Mouse (Mus musculus) heart, adult 2 months (tissue): ENCODE measurements around the gene Ms4a8a. TPM values are rescaled to one million over a fixed set of nuclear protein-coding genes. Genes with fewer than 3 reads are reported as not detected.

Experiments used
- DNase-seq, 2 experiments: peaks; one replicate each; pipeline ENCODE4 v3.0.0; 2021
- H3K27ac ChIP-seq: fragments of 200-600 bp; 2 replicates; pipeline ENCODE4 v1.8.1; 2022
- H3K27me3 ChIP-seq: fragments of 200-500 bp; 2 replicates; pipeline ENCODE4 v1.6.1; 2012; ENCODE audit warnings: mild to moderate bottlenecking, low read length, inconsistent platforms, mixed read lengths; ENCODE audit not compliant: control insufficient read depth, insufficient read depth
- H3K36me3 ChIP-seq: fragments of 200-500 bp; 2 replicates; pipeline ENCODE4 v1.6.1; 2012; ENCODE audit warnings: low read length, inconsistent platforms; ENCODE audit not compliant: control insufficient read depth, insufficient read depth
- H3K4me1 ChIP-seq: fragments of 200-500 bp; 2 replicates; pipeline ENCODE4 v1.6.1; 2011; ENCODE audit warnings: low read length; ENCODE audit not compliant: control insufficient read depth, insufficient read depth
- H3K4me3 ChIP-seq: fragments of 200-600 bp; 2 replicates; pipeline ENCODE4 v1.8.1; 2022
- H3K79me2 ChIP-seq: fragments of 200-500 bp; replicated peaks from 2 replicates; pipeline ENCODE4 v1.6.1; 2012; ENCODE audit warnings: mild to moderate bottlenecking, inconsistent platforms, low read length, moderate library complexity, mixed read lengths; ENCODE audit not compliant: control insufficient read depth, insufficient read depth
- H3K9ac ChIP-seq: fragments of 200-500 bp; 2 replicates; pipeline ENCODE4 v1.6.1; 2012; ENCODE audit warnings: low read depth, mild to moderate bottlenecking, control low read depth, inconsistent platforms, low read length, mixed read lengths
- CTCF ChIP-seq: fragments of 200-600 bp; IDR thresholded peaks from 2 replicates; pipeline ENCODE4 v1.8.1; 2022; ENCODE audit warnings: antibody characterized with exemption, mild to moderate bottlenecking, moderate library complexity
- EP300 ChIP-seq: fragments of 200-500 bp; IDR thresholded peaks from 2 replicates; pipeline ENCODE4 v1.6.1; 2011; ENCODE audit warnings: low read depth, low read length, control low read depth; ENCODE audit not compliant: insufficient read depth
- POLR2A ChIP-seq: fragments of 200-500 bp; IDR thresholded peaks from 2 replicates; pipeline ENCODE4 v1.6.1; 2011; ENCODE audit warnings: mild to moderate bottlenecking, low read depth, low read length, control low read depth; ENCODE audit not compliant: insufficient read depth
- WGBS: fragments of 180-500 bp; shearing (Covaris S2); methylation state at CpG from one replicate; pipeline ENCODE4 v1.1.7; 2018; 5-methylcytosine and 5-hydroxymethylcytosine counted together
- intact Hi-C: fragments of 180-260 bp; cut with DNase I; formaldehyde crosslinking; loops from one replicate; pipeline ENCODE4 v1.15.1; 2025
- polyA plus RNA-seq: library from polyadenylated mRNA; depleted of rRNA; stranded (reverse); fragments of >200 nt; gene quantifications from 2 replicates; pipeline ENCODE4 v1.2.3, GENCODE M21; 2012; rRNA removed
- total RNA-seq, 2 experiments: library from RNA; stranded (reverse); gene quantifications; 2 replicates each; pipeline ENCODE4 v1.2.3; 2021

Ms4a8a gene
- total and polyA plus RNA-seq, 3 experiments: 1.7 to 2.4 (median 2.2) TPM

DNA sequence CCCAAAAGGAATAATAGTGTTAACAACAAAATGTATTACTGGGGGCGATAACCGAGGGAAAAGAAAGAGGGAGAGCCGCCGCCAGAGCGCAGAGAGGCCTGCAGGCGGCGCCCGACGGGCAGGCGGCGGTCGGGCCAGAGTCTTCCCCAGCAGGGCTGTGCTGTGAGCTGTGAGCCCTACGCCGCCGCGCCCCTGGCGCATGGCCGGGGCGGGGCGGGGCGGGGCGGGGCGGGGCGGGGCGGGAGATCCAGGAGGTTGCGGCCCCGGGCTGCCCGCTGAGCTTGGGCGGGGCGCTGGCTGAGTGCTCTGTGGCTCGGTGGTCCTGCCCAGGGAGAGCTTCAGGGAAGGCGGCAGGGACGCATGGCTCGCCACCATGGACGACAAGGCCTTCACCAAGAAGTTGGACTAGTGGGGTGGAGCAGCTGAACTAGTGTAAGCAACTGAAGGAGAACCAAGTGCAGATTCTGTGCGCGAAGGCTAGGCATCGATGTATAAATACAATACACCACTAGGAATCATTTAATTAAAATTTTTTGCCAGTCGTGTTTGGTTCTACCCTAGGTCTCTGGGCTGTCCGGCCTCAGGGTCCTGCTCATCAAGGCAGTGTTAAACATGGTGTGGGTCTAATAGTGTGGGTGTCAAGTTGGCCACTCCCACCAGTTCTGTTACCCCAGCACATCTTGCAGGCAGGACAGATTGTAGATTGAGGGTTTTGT lies 35.7 kb downstream of the Ms4a8a start:
- Histone ChIP-seq H3K9ac (peak overlapping the region; percentile 71), H3K27ac (peak overlapping the region; percentile 73), H3K4me3 (peak overlapping the region; percentile 40)

GRCm38 (mm10) chr19:11044671-11044995 lies 36.3 kb downstream of the Ms4a8a start:
- intact Hi-C loops: no loop called here
- 12% methylated on average over 5 of the region's 5 CpGs for WGBS
- H3K9ac ChIP-seq: peak overlapping the region; percentile 14; the same call in 1 of the 2 replicates

More for the DNA sequence above, 35.7 kb downstream of the Ms4a8a start:
- TF ChIP-seq EP300 (no peak), POLR2A (peak; percentile 69; the same call in 1 of the 2 replicates), CTCF (peak; percentile 83)
- peaks cover 9% of the 10 kb centered on the region for H3K4me1 ChIP-seq
- peaks cover 12% of the 10 kb centered on the region for H3K36me3 ChIP-seq
- H3K79me2 ChIP-seq: no peaks in the 10 kb centered on the region
- 11% methylated on average over 33 of the region's 40 CpGs for WGBS
- intact Hi-C loops: loop anchor here (5.0 kb wide), 1 partner anchor 37 kb away; the partner anchor contains the start of gene Ms4a8a
- DNase-seq: peak; percentile 80 to 84
- H3K27me3 ChIP-seq: no peaks in the 10 kb centered on the region

DNA sequence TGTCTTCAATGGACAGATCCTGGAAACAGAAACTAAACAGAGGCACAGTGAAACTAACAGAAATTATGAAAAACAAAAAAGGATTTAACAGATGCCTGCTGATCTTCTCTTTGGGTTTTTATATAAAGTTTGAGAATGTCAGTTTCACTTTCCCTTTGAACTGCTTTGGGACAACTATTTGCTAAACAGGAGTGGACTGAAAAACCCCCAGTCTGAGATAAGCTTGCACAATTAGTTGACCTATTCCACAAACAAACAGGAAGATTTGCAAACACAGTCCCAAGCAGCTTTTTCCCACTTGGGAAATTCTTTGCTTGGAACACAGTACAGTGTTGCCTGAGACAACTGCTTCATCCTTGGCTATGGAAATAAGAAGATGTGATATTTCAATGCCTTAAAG lies 43.3 kb downstream of the Ms4a8a start:
- Histone ChIP-seq H3K9ac (no peak overlapping the region), H3K27ac (no peak overlapping the region), H3K36me3 (no peaks in the 10 kb centered on the region; the same call in 1 of the 2 replicates), H3K27me3 (no peaks in the 10 kb centered on the region), H3K79me2 (no peaks in the 10 kb centered on the region), H3K4me3 (no peak overlapping the region), H3K4me1 (no peaks in the 10 kb centered on the region)
- no peak for DNase-seq
- TF ChIP-seq POLR2A (no peak), CTCF (no peak), EP300 (no peak)
- intact Hi-C loops: no loop called here

More at GRCm38 (mm10) chr19:11044671-11044995, 36.3 kb downstream of the Ms4a8a start:
- H3K4me1 ChIP-seq: peaks cover 9% of the 10 kb centered on the region
- no peak for DNase-seq
- peaks cover 12% of the 10 kb centered on the region for H3K36me3 ChIP-seq
- no peaks in the 10 kb centered on the region for H3K27me3 ChIP-seq
- no peaks in the 10 kb centered on the region for H3K79me2 ChIP-seq
- TF ChIP-seq POLR2A (no peak), EP300 (no peak), CTCF (no peak)
- peak overlapping the region; percentile 32 for H3K4me3 ChIP-seq
- H3K27ac ChIP-seq: peak overlapping the region; percentile 73

DNA sequence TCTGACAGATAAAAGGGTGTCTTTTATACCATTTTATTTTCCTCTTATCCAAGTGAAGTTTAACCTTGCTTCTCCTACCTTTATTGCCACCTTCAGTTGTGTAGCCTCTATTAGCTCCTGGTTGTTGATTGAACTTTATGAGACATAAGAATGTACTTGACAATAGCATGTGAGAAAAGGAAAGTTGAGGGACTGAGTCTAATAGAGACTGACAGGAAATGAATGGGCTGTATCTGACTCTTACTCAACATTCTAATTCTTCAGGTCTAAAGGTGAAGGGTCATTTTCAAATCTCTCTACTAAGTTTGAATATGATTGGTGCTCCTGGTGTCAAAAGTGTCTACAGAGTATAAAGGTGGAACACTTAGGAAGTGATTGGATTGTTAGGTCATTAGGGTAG lies 58.5 kb downstream of the Ms4a8a start:
- DNase-seq: no peak
- Histone ChIP-seq H3K4me1 (peaks cover 2% of the 10 kb centered on the region), H3K36me3 (no peaks in the 10 kb centered on the region), H3K27ac (no peak overlapping the region), H3K4me3 (no peak overlapping the region), H3K79me2 (no peaks in the 10 kb centered on the region), H3K9ac (no peak overlapping the region), H3K27me3 (no peaks in the 10 kb centered on the region)
- intact Hi-C loops: no loop called here
- TF ChIP-seq POLR2A (no peak), CTCF (no peak), EP300 (no peak)

- no peak for TF ChIP-seq CTCF
- TF ChIP-seq POLR2A: no peak
- TF ChIP-seq EP300: no peak
- no peaks in the 10 kb centered on the region for H3K36me3 ChIP-seq
- peaks cover 2% of the 10 kb centered on the region for H3K4me1 ChIP-seq
- no peak within 1 kb of the TSS; the same call in 1 of the 2 replicates for H3K27ac ChIP-seq
- DNase-seq: no peak
- intact Hi-C loops: no loop called here
- no peaks in the 10 kb centered on the region for H3K27me3 ChIP-seq
- H3K79me2 ChIP-seq: no peaks in the 10 kb centered on the region
- no peak within 1 kb of the TSS for H3K4me3 ChIP-seq
- no peak within 1 kb of the TSS for H3K9ac ChIP-seq
- 78% methylated on average over 3 of the region's 3 CpGs for WGBS
Measured at GRCm38 (mm10) chr19:11017891-11018290, 63.0 kb downstream of the Ms4a8a start, which contains the start of gene Ms4a18. Gene Ms4a18 (minus strand): TSS chr19:11018031.

Other genes with a start within 250 kb of the Ms4a8a start
- 1 to 10 TPM; 2.1 to 2.3 TPM for gene Slc15a3, start 241.4 kb downstream of the Ms4a8a start, total RNA-seq
- 3.9 and 4.9 TPM in 2 replicates for gene Slc15a3, start 241.4 kb downstream of the Ms4a8a start, polyA plus RNA-seq
- 10 to 100 TPM; 10.7 to 12.0 TPM for gene Tmem132a, start 211.2 kb downstream of the Ms4a8a start, total RNA-seq
- gene Tmem132a, start 211.2 kb downstream of the Ms4a8a start, polyA plus RNA-seq: 11.1 and 11.5 TPM in 2 replicates
- 100 to 1,000 TPM; 101 to 109 TPM for gene Tmem109, start 199.1 kb downstream of the Ms4a8a start, total RNA-seq
- gene Tmem109, start 199.1 kb downstream of the Ms4a8a start, polyA plus RNA-seq: 160 and 196 TPM in 2 replicates
- gene Prpf19, start 185.9 kb downstream of the Ms4a8a start, total RNA-seq: 100 to 1,000 TPM; 216 to 243 TPM
- 432 and 512 TPM in 2 replicates for gene Prpf19, start 185.9 kb downstream of the Ms4a8a start, polyA plus RNA-seq
- gene Zp1, start 160.5 kb downstream of the Ms4a8a start, total RNA-seq: not detected
- not detected in 2 replicates for gene Zp1, start 160.5 kb downstream of the Ms4a8a start, polyA plus RNA-seq
- gene Ptgdr2, start 143.9 kb downstream of the Ms4a8a start, total RNA-seq: not detected
- 0.09 and 0.10 TPM in 2 replicates for gene Ptgdr2, start 143.9 kb downstream of the Ms4a8a start, polyA plus RNA-seq
- gene Ccdc86, start 131.8 kb downstream of the Ms4a8a start, total RNA-seq: 1 to 10 TPM; 6.9 to 7.1 TPM
- 3.0 and 3.1 TPM in 2 replicates for gene Ccdc86, start 131.8 kb downstream of the Ms4a8a start, polyA plus RNA-seq
- not detected for gene Ms4a10, start 106.4 kb downstream of the Ms4a8a start, total RNA-seq
- gene Ms4a10, start 106.4 kb downstream of the Ms4a8a start, polyA plus RNA-seq: not detected in 2 replicates
- gene Ms4a15, start 87.9 kb downstream of the Ms4a8a start, total RNA-seq: not detected
- not detected in 2 replicates for gene Ms4a15, start 87.9 kb downstream of the Ms4a8a start, polyA plus RNA-seq
- not detected for gene Ms4a18, start 63.1 kb downstream of the Ms4a8a start, total RNA-seq
- gene Ms4a18, start 63.1 kb downstream of the Ms4a8a start, polyA plus RNA-seq: not detected in 2 replicates
- gene 1700017D01Rik, start 49.8 kb upstream of the Ms4a8a start, total RNA-seq: not detected
- gene 1700017D01Rik, start 49.8 kb upstream of the Ms4a8a start, polyA plus RNA-seq: 0.08 and 0.15 TPM in 2 replicates
- gene 1700025F22Rik, start 84.2 kb upstream of the Ms4a8a start, total RNA-seq: not detected
- not detected in 2 replicates for gene 1700025F22Rik, start 84.2 kb upstream of the Ms4a8a start, polyA plus RNA-seq
- gene Ms4a13, start 115.6 kb upstream of the Ms4a8a start, total RNA-seq: not detected
- gene Ms4a13, start 115.6 kb upstream of the Ms4a8a start, polyA plus RNA-seq: not detected in 2 replicates
- gene Ms4a12, start 151.3 kb upstream of the Ms4a8a start, total RNA-seq: not detected
- not detected in 2 replicates for gene Ms4a12, start 151.3 kb upstream of the Ms4a8a start, polyA plus RNA-seq
- under 1 TPM; 0.47 to 0.73 TPM for gene Ms4a1, start 185.1 kb upstream of the Ms4a8a start, total RNA-seq
- 0.50 and 1.1 TPM in 2 replicates for gene Ms4a1, start 185.1 kb upstream of the Ms4a8a start, polyA plus RNA-seq
- gene Ms4a5, start 202.8 kb upstream of the Ms4a8a start, total RNA-seq: not detected
- gene Ms4a5, start 202.8 kb upstream of the Ms4a8a start, polyA plus RNA-seq: not detected in 2 replicates
- not detected for gene Ms4a14, start 233.4 kb upstream of the Ms4a8a start, total RNA-seq
- 0.25 and 0.32 TPM in 2 replicates for gene Ms4a14, start 233.4 kb upstream of the Ms4a8a start, polyA plus RNA-seq